Mouse (Mus musculus) heart, adult 2 months (tissue): ENCODE data around the gene Tchp. TPM values are rescaled to one million over a fixed set of nuclear protein-coding genes. Genes with fewer than 3 reads are reported as not detected.

ENCODE experiments used
- DNase-seq, 2 experiments: peaks; one replicate each; pipeline ENCODE4 v3.0.0; 2021
- H3K27ac ChIP-seq: fragments of 200-600 bp; 2 replicates; pipeline ENCODE4 v1.8.1; 2022
- H3K27me3 ChIP-seq: fragments of 200-500 bp; 2 replicates; pipeline ENCODE4 v1.6.1; 2012; ENCODE audit warnings: mild to moderate bottlenecking, low read length, inconsistent platforms, mixed read lengths; ENCODE audit not compliant: control insufficient read depth, insufficient read depth
- H3K36me3 ChIP-seq: fragments of 200-500 bp; 2 replicates; pipeline ENCODE4 v1.6.1; 2012; ENCODE audit warnings: low read length, inconsistent platforms; ENCODE audit not compliant: control insufficient read depth, insufficient read depth
- H3K4me1 ChIP-seq: fragments of 200-500 bp; 2 replicates; pipeline ENCODE4 v1.6.1; 2011; ENCODE audit warnings: low read length; ENCODE audit not compliant: control insufficient read depth, insufficient read depth
- H3K4me3 ChIP-seq: fragments of 200-600 bp; 2 replicates; pipeline ENCODE4 v1.8.1; 2022
- H3K79me2 ChIP-seq: fragments of 200-500 bp; replicated peaks from 2 replicates; pipeline ENCODE4 v1.6.1; 2012; ENCODE audit warnings: mild to moderate bottlenecking, inconsistent platforms, low read length, moderate library complexity, mixed read lengths; ENCODE audit not compliant: control insufficient read depth, insufficient read depth
- H3K9ac ChIP-seq: fragments of 200-500 bp; 2 replicates; pipeline ENCODE4 v1.6.1; 2012; ENCODE audit warnings: low read depth, mild to moderate bottlenecking, control low read depth, inconsistent platforms, low read length, mixed read lengths
- CTCF ChIP-seq: fragments of 200-600 bp; IDR thresholded peaks from 2 replicates; pipeline ENCODE4 v1.8.1; 2022; ENCODE audit warnings: antibody characterized with exemption, mild to moderate bottlenecking, moderate library complexity
- EP300 ChIP-seq: fragments of 200-500 bp; IDR thresholded peaks from 2 replicates; pipeline ENCODE4 v1.6.1; 2011; ENCODE audit warnings: low read depth, low read length, control low read depth; ENCODE audit not compliant: insufficient read depth
- POLR2A ChIP-seq: fragments of 200-500 bp; IDR thresholded peaks from 2 replicates; pipeline ENCODE4 v1.6.1; 2011; ENCODE audit warnings: mild to moderate bottlenecking, low read depth, low read length, control low read depth; ENCODE audit not compliant: insufficient read depth
- WGBS: fragments of 180-500 bp; shearing (Covaris S2); methylation state at CpG from one replicate; pipeline ENCODE4 v1.1.7; 2018; 5-methylcytosine and 5-hydroxymethylcytosine counted together
- intact Hi-C: fragments of 180-260 bp; cut with DNase I; formaldehyde crosslinking; loops from one replicate; pipeline ENCODE4 v1.15.1; 2025
- polyA plus RNA-seq: library from polyadenylated mRNA; depleted of rRNA; stranded (reverse); fragments of >200 nt; gene quantifications from 2 replicates; pipeline ENCODE4 v1.2.3, GENCODE M21; 2012
- total RNA-seq, 2 experiments: library from RNA; stranded (reverse); gene quantifications; 2 replicates each; pipeline ENCODE4 v1.2.3; 2021

Gene Tchp
- total and polyA plus RNA-seq, 3 experiments = 3.4 to 6.1 (median 4.0) TPM

GRCm38 (mm10) chr5:114717937-114718336 is 10.4 kb downstream of the Tchp start:
- DNase-seq = no peak
- intact Hi-C loops = no loop called here
- no peaks in the 10 kb centered on the region for H3K79me2 ChIP-seq
- TF ChIP-seq POLR2A (no peak), CTCF (no peak), EP300 (no peak)
- no peaks in the 10 kb centered on the region for H3K36me3 ChIP-seq
- no peak overlapping the region for H3K27ac ChIP-seq
- H3K4me1 ChIP-seq = no peaks in the 10 kb centered on the region; the same call in 1 of the 2 replicates
- H3K9ac ChIP-seq = no peak overlapping the region
- H3K27me3 ChIP-seq = no peaks in the 10 kb centered on the region
- 93% methylated on average over 8 of the region's 8 CpGs for WGBS
- H3K4me3 ChIP-seq = no peak overlapping the region

- H3K27ac ChIP-seq = no peak overlapping the region
- WGBS = 88% methylated on average over 13 of the region's 13 CpGs
- no peak for DNase-seq
- H3K9ac ChIP-seq = no peak overlapping the region
- H3K27me3 ChIP-seq = no peaks in the 10 kb centered on the region
- no peak for TF ChIP-seq POLR2A
- no peak for TF ChIP-seq CTCF
- TF ChIP-seq EP300 = no peak
- no peaks in the 10 kb centered on the region for H3K36me3 ChIP-seq
- no peaks in the 10 kb centered on the region; the same call in 1 of the 2 replicates for H3K4me1 ChIP-seq
- no peaks in the 10 kb centered on the region for H3K79me2 ChIP-seq
- H3K4me3 ChIP-seq = no peak overlapping the region
- intact Hi-C loops = no loop called here
Measured at GRCm38 (mm10) chr5:114718483-114718882, 10.9 kb downstream of the Tchp start.

DNA sequence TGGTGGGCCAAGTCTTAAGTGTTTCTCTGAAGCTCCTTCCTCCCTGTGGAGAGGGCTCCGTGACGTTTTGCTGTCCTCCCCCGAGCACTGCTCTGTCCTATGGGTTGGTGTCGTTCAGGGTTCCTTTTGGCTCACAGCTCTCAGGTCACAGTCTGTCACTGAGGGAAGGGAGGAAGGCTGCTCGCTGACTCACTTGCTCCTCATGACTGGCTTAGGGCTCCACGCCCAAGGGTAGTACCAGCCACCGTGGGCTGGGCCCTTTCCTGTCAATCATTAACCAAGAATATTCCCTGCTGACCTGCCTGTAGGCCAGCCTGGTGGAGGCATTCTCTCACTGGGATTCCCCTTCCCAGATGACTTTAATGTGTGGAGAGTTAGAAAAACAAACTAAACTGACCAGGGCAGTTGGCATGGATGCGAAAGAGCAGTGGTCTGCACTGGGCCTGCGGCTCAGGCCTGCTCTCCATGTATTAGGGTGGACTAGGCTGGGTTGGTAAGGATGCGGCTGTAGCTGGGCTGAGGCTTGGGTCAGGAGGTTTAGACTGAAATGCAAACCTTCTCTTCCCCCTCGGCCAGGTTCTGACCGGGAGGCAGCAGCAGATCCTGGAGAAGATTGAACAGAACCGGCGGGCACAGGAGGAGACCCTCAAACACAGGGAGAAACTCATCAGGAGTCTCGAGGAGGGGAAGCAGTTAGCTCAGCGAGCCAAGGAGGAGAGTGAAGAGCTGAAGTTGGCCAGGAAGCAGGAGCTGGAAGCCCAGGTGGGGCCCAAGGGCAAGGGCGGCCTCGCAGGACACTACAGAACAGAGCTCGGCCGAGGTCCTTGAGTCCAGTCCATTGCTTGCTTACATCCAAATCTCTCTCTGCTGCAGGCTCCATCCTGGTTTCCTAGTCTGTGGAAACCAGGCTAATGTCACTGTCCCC is 11.7 kb downstream of the Tchp start:
- H3K27me3 ChIP-seq = no peaks in the 10 kb centered on the region
- no peak for DNase-seq
- no peak overlapping the region for H3K4me3 ChIP-seq
- no peaks in the 10 kb centered on the region for H3K79me2 ChIP-seq
- no peak for TF ChIP-seq POLR2A
- TF ChIP-seq EP300 = no peak
- no peak for TF ChIP-seq CTCF
- H3K27ac ChIP-seq = no peak overlapping the region
- WGBS = 85% methylated on average over 20 of the region's 20 CpGs
- H3K4me1 ChIP-seq = no peaks in the 10 kb centered on the region; the same call in 1 of the 2 replicates
- no peak overlapping the region for H3K9ac ChIP-seq
- no peaks in the 10 kb centered on the region for H3K36me3 ChIP-seq
- intact Hi-C loops = no loop called here

GRCm38 (mm10) chr5:114719928-114720270 is 12.3 kb downstream of the Tchp start:
- Histone ChIP-seq H3K27ac (no peak overlapping the region), H3K4me3 (no peak overlapping the region), H3K36me3 (no peaks in the 10 kb centered on the region), H3K4me1 (no peaks in the 10 kb centered on the region; the same call in 1 of the 2 replicates), H3K79me2 (no peaks in the 10 kb centered on the region), H3K27me3 (no peaks in the 10 kb centered on the region), H3K9ac (no peak overlapping the region)
- WGBS = 95% methylated on average over 6 of the region's 6 CpGs
- DNase-seq = no peak
- TF ChIP-seq POLR2A (no peak), CTCF (no peak), EP300 (no peak)
- intact Hi-C loops = no loop called here

DNA sequence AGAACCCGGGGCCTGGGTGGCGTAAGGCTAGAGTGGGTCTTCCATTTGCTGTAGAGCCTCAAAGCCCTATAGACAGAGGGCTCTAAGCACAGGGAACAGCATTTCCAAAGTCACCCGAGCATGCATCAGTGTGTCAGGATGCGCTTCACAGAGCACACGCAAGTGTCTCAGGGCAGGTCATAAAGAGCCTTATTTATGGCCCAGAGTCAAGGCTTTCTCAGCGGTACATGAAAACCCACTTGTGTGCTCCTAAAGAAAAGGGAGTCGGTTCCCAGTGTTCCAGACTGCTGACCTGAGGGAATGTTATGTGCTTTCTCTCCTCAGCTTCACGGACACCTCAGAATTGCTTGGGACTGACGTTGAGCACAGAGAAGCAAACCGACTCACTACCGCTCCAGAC is 13.2 kb downstream of the Tchp start:
- H3K79me2 ChIP-seq = no peaks in the 10 kb centered on the region
- no peak overlapping the region for H3K27ac ChIP-seq
- intact Hi-C loops = no loop called here
- DNase-seq = no peak
- no peaks in the 10 kb centered on the region; the same call in 1 of the 2 replicates for H3K4me1 ChIP-seq
- WGBS = 95% methylated on average over 11 of the region's 11 CpGs
- no peak overlapping the region for H3K9ac ChIP-seq
- no peak overlapping the region for H3K4me3 ChIP-seq
- TF ChIP-seq EP300 (no peak), POLR2A (no peak), CTCF (no peak)
- no peaks in the 10 kb centered on the region for H3K27me3 ChIP-seq
- no peaks in the 10 kb centered on the region for H3K36me3 ChIP-seq

DNA sequence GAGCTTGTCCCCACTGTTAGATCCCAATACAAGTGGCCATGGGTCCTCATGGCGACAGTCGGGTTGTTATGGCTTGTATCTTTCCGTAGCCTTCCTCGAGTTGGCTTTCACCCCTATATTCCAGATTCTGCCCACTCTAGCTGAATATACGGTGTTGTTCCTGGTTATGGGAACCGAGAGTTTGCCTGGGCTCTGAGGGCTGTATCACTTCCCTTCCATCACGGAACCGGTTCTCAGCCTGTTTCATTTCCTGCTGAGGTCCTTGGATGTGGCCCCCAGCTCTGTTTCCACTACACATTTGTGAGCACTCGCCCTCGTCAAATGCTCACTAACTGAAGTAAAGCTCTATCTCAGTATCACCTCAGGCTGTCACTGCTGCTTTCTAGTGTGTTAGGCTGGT is 14.4 kb downstream of the Tchp start:
- no peaks in the 10 kb centered on the region; the same call in 1 of the 2 replicates for H3K4me1 ChIP-seq
- no peaks in the 10 kb centered on the region for H3K79me2 ChIP-seq
- H3K4me3 ChIP-seq = no peak overlapping the region
- intact Hi-C loops = no loop called here
- DNase-seq = no peak
- H3K36me3 ChIP-seq = no peaks in the 10 kb centered on the region
- TF ChIP-seq EP300 = no peak
- no peak for TF ChIP-seq CTCF
- H3K27ac ChIP-seq = no peak overlapping the region
- H3K9ac ChIP-seq = no peak overlapping the region
- no peaks in the 10 kb centered on the region for H3K27me3 ChIP-seq
- 83% methylated on average over 10 of the region's 10 CpGs for WGBS
